Mouse (Mus musculus) urinary bladder, adult 2 months (tissue): ENCODE data around the gene Nrxn3. TPM values are rescaled to one million over a fixed set of nuclear protein-coding genes. Genes with fewer than 3 reads are reported as not detected.

Experiments
- DNase-seq: peaks from one replicate; pipeline ENCODE4 v3.0.0; 2022; ENCODE audit warnings: low spot score
- polyA plus RNA-seq: library from polyadenylated mRNA; depleted of rRNA; stranded (reverse); fragments of >200 nt; gene quantifications from 2 replicates; pipeline ENCODE4 v1.2.3, GENCODE M21; 2012; rRNA removed

Gene Nrxn3
- polyA plus RNA-seq, result 0.28 TPM in 2 replicates

- no peak for DNase-seq
These were observed at the start of gene Nrxn3 for GRCm38 (mm10) chr12:88722691-88723070. TSS of gene Nrxn3 (plus strand) at chr12:88722876.

GRCm38 (mm10) chr12:88704159-88704846 is 18.4 kb upstream of the Nrxn3 start:
- DNase-seq, result no peak

- no peak for DNase-seq
These were observed 16.7 kb upstream of the Nrxn3 start for GRCm38 (mm10) chr12:88705959-88706358.

DNA sequence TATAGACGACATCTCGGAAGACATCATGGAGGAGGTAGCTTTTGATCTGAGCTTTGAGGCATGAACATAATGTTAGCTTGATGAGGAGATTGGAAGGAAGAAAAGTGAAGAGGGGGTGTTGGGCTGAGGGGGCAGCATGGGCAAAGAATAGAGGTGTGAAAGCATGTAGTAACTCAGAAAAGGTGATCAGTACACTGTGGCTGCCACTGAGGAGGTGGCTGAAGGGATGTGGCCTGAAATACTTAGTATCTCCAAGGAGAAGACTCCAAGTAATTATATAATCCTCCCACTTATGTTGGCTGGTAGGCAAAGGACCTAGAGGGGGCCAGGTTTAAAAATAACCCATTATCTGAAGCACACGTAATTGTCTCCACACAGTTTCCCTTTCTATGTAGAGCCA is 14.9 kb upstream of the Nrxn3 start:
- no peak for DNase-seq

DNA sequence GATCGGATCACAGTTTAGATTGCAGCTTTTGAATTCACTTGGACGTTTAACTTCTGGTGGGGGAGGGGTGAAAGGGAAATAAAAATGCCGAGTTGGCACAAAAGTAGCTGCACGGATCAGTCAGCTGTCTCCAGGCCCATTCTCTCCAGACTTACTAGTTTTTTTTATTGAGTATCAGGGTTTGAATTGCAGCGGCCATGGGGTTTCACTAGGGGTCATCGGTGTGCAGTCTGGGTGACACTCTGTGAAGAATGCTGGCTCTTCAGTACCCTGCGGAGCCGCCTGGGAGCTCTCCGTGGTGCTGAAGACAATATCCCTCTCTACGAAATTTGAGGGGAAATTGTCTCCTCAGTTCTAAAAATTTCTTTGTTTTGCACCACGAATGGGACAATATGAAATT is 13.5 kb upstream of the Nrxn3 start:
- DNase-seq, result no peak

DNA sequence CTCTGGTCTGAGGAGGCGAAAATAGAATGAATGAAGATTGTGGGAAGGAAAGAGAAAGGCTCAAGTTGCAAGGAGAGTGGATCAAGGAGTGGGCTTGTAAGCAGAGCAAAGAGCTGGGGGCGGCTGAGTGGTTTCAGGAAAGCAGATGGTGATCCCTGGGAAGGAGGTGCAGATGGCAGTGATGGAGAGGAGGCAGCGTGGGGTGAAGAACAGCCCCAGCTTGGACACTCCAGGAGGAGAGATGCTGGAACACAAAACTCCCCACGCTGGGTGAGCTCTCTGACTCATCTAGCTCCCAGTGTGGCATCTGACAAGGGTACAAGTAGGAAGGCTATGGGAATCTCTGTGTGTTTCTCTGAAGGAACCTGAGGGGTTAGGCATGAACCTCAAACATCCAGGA is 9.2 kb upstream of the Nrxn3 start:
- no peak for DNase-seq

DNA sequence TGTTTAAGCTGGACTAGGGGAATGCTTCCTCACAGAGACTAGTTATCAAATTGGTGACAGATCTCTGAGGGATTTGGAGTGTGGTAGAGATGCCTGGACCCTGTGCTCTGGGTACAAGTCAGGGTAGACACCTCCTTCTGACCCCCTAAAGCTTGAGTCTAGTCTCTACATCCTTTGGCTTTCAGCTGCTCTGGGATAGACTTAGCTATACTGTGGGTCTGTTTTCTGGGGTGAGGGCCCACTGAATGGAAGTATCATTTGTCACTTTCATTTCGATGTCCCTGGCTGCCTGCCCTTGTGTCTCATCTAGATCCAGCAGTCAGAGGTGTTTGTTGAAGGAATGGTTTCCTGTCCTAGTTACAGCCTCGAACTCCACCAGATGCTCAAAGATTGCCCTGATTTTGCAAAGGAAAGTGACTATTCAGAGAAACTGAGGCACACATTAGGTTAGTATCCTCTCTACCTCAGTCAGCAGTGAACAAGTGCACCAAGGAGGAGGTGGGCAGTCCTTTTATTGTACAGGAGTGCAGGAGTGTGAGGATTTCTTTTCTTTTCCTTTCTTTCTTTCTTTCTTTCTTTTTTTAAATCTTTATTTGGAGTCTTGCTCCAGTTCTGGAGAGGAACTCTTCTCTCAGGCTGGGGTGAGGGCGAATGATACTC is 515 bp upstream of the Nrxn3 start:
- DNase-seq, result no peak

- no peak for DNase-seq
These were observed 3.6 kb downstream of the Nrxn3 start for GRCm38 (mm10) chr12:88726316-88726715.

DNA sequence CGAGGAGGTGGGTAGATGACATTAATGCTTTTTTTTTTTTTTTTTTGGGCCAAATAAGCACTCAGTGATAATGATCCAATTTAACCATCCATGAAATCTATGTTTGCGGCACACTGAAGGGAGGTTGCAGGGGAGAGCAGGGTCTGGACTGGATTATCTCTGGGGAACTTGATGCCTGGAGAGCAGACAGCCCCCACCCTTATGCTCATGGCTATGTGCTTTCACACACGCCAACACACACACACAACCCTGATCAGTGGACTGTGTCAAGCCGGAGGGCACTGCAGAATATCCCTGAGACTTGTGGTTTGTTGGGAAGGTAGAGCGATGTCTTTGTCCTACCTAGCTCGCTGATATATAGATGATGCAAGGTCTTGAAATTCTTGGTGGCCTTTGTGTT is 4.1 kb downstream of the Nrxn3 start:
- no peak for DNase-seq

- no peak for DNase-seq
These were observed 8.0 kb downstream of the Nrxn3 start for GRCm38 (mm10) chr12:88730720-88731119.

- DNase-seq, result no peak
These were observed 12.4 kb downstream of the Nrxn3 start for GRCm38 (mm10) chr12:88735045-88735444.

DNA sequence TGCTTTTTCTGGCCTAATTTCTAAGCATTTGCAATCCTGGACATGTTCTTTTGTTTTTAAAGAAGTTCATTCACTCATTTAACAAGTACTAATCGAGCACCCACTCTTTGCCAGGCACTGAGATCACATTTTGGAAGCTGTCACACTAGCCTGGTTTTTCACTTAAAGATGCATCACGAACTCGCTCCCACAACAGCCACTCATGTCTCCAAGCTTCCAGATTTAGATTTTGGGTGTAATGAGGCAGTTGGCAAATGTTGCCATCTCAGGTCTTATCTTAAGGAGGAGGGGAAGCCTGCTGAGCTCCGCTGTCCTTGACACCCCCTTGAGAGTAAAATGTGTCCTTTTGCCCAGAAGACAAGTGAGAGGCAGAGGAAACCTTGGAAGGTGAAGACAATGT is 14.4 kb downstream of the Nrxn3 start:
- DNase-seq, result no peak

DNA sequence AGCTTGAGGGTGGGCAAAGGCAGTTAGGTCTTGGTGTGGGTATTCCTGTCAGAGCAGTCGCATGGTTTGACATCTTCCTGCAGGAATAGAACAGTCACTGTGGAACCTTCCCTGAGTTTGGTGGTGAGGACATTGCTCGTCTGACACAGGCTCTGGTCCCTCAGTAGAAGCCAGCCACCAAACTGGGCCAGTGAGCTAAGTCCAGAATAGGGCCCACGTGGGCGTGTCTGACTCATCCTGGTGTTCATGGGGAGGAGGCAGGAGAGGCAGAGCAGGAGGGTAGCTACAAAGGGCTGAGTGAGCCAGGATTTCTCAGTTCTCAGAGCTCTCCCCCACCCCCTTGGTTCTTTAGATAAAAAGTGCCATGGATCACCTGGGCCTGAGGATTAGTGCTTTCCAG is 15.9 kb downstream of the Nrxn3 start:
- no peak for DNase-seq

GRCm38 (mm10) chr12:88746788-88747187 is 24.1 kb downstream of the Nrxn3 start:
- no peak for DNase-seq

DNA sequence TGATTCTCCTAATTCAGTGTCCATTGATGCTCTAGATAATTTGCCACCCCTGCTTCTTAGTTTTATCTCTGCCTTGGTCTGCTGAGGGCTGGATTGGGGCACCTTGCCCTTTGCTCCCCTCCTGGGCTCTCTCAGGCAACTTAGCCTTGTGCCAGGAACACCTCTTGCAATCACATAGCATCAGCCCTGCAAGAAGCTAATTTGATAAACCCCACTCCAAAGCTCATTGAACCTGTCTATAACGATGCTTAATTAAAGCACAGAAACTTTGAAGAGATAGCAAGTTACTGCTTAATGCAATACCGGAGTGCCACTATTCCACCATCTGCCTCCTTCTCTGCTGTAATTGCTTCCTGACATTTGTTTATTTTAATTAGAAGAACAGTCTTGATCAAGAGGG is 42.1 kb downstream of the Nrxn3 start:
- no peak for DNase-seq

DNA sequence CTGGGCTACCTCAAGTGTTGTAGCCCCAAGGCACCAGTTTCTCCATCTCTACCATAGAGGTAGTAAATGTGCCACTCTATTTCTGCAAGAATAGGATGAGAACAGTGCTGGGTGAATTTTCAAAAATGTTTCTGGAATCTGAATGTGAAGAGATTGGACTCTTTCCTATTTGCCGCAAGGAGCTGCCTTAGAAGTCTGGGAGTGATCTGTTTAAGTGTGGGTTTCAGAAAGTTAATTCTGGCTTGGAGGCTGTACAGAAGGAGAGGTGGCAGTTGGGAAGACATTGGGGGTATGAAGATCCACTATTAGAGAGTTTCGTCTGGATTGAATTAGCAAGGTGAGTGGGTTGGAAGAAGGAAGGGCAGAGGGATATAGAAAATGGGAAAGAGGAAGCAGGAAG is 52.0 kb downstream of the Nrxn3 start:
- DNase-seq, result no peak

DNA sequence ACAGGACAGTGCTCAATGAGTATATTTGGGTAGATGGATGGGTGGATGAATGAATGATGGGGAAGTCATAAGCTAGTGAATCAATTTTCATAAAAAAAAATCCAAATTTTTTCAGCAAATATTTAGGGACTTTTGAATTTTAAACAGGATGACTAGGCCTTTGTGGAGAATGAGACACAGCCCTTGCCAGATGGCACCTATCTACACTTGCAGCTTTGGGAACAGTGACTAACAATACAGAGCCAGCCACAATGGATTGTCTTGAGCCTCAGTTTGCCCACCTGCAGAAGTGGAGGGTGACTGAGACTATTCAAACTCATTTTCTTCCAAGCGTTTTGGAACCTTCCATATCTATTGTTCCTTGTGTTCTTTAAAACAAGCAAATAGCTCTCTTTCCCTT is 55.4 kb downstream of the Nrxn3 start:
- DNase-seq, result no peak

GRCm38 (mm10) chr12:88784199-88785147 is 61.8 kb downstream of the Nrxn3 start:
- no peak for DNase-seq

DNA sequence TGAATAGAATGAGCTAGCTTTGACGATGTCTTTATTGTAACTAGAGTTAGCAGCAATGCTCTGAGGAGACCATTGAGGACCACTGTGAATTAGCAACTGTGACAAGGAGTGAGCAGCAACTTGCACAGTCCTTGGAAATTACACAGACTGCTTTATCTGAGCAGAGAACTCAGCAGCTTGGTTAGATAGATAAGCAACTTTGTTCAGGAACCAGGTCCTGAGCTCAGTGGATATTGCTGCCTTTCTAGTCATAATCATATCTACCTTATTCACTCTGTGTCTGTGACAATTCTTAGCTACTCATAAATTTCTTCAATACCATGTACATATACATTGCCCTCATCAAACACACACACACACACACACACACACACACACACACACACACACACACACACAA is 70.6 kb downstream of the Nrxn3 start:
- DNase-seq, result no peak

GRCm38 (mm10) chr12:88800990-88801655 is 78.4 kb downstream of the Nrxn3 start:
- no peak for DNase-seq

DNA sequence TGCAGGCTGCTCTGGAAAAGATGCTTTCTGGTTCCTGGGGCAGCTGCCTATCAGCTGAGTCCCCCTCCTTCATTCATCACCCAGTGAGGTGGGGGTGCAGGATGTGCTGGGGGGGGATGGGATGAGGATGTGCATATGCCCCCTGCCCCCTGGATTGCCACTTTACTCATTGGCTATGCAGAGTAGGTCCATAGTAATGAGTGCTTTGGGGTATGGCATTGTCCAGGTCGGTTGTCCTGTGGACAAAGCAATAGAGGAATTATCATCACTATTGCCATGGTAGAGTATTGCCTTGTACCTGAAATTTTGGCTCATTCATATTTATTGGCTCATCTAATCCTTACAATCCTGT is 79.0 kb downstream of the Nrxn3 start:
- DNase-seq, result no peak

DNA sequence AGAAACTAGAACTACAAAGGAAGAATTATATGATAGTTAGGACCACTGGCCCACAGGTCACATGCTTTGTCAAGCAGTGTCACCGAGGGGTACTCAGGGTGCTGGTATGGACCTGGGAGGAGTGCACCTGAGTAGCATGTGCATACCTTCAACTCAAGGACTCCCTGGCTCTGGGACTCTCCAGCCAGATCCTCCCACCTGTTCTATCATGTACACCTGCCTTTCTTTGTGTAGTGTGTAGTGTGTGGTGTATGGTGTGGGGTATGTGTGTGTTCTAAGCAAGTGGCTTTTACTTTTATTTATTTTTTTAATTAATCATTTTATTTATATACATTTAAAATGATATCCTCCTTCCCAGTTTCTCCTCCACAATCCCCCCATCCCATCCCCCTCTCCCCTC is 86.3 kb downstream of the Nrxn3 start:
- DNase-seq, result no peak
